Mouse (Mus musculus): Measurements from ENCODE around the gene Wfdc2. TPM values are rescaled to one million over a fixed set of nuclear protein-coding genes. Genes with fewer than 3 reads are reported as not detected.

Gene Wfdc2
- polyA plus RNA-seq, 1 experiment from 2014 or later, result 21.3 TPM

GRCm38 (mm10) chr2:164542132-164542531 is 20.1 kb upstream of the Wfdc2 start:
- WGBS, result 62% methylated on average over 5 of the region's 5 CpGs
- no peak overlapping the region for H3K27ac ChIP-seq (ENCODE audit: low read length)
- H3K9me3 ChIP-seq (replicated peaks; ENCODE audit: control insufficient read depth, low read length), result peaks cover 4% of the 10 kb centered on the region
- no peak for ATAC-seq (replicated peaks; ENCODE audit: extremely low read depth, insufficient read depth, low FRiP score)
- peaks cover 4% of the 10 kb centered on the region; the same call in 1 of the 2 replicates for H3K27me3 ChIP-seq (ENCODE audit: control insufficient read depth, insufficient read depth, low read length)
- H3K4me3 ChIP-seq (ENCODE audit: low read length), result no peak overlapping the region
- no peak overlapping the region for H3K4me2 ChIP-seq (ENCODE audit: low read depth, low read length)
- H3K9ac ChIP-seq (ENCODE audit: low read length), result no peak overlapping the region
- H3K4me1 ChIP-seq (ENCODE audit: control insufficient read depth, insufficient read depth, low read length), result no peaks in the 10 kb centered on the region
- no peaks in the 10 kb centered on the region; the same call in 1 of the 2 replicates for H3K36me3 ChIP-seq (ENCODE audit: control insufficient read depth, insufficient read depth)

GRCm38 (mm10) chr2:164542598-164542997 is 19.6 kb upstream of the Wfdc2 start:
- Histone ChIP-seq H3K4me3 (ENCODE audit: low read length) (no peak overlapping the region), H3K27ac (ENCODE audit: low read length) (no peak overlapping the region), H3K36me3 (ENCODE audit: control insufficient read depth, insufficient read depth) (no peaks in the 10 kb centered on the region; the same call in 1 of the 2 replicates), H3K27me3 (ENCODE audit: control insufficient read depth, insufficient read depth, low read length) (peaks cover 4% of the 10 kb centered on the region; the same call in 1 of the 2 replicates), H3K4me2 (ENCODE audit: low read depth, low read length) (no peak overlapping the region), H3K9me3 (replicated peaks; ENCODE audit: control insufficient read depth, low read length) (peaks cover 4% of the 10 kb centered on the region), H3K4me1 (ENCODE audit: control insufficient read depth, insufficient read depth, low read length) (no peaks in the 10 kb centered on the region), H3K9ac (ENCODE audit: low read length) (no peak overlapping the region)
- ATAC-seq (replicated peaks; ENCODE audit: extremely low read depth, insufficient read depth, low FRiP score), result no peak
- WGBS, result 82% methylated on average over 7 of the region's 7 CpGs

GRCm38 (mm10) chr2:164543745-164544144 is 18.5 kb upstream of the Wfdc2 start:
- Histone ChIP-seq H3K27me3 (ENCODE audit: control insufficient read depth, insufficient read depth, low read length) (peaks cover 2% of the 10 kb centered on the region; the same call in 1 of the 2 replicates), H3K4me2 (ENCODE audit: low read depth, low read length) (no peak overlapping the region), H3K36me3 (ENCODE audit: control insufficient read depth, insufficient read depth) (no peaks in the 10 kb centered on the region; the same call in 1 of the 2 replicates), H3K4me3 (ENCODE audit: low read length) (no peak overlapping the region), H3K9ac (ENCODE audit: low read length) (no peak overlapping the region), H3K27ac (ENCODE audit: low read length) (no peak overlapping the region), H3K9me3 (replicated peaks; ENCODE audit: control insufficient read depth, low read length) (peaks cover 4% of the 10 kb centered on the region), H3K4me1 (ENCODE audit: control insufficient read depth, insufficient read depth, low read length) (no peaks in the 10 kb centered on the region)
- 54% methylated on average over 2 of the region's 2 CpGs for WGBS
- ATAC-seq (replicated peaks; ENCODE audit: extremely low read depth, insufficient read depth, low FRiP score), result no peak

- H3K27me3 ChIP-seq (ENCODE audit: control insufficient read depth, insufficient read depth, low read length), result peaks cover 2% of the 10 kb centered on the region; the same call in 1 of the 2 replicates
- H3K36me3 ChIP-seq (ENCODE audit: control insufficient read depth, insufficient read depth), result no peaks in the 10 kb centered on the region; the same call in 1 of the 2 replicates
- no peak overlapping the region for H3K4me2 ChIP-seq (ENCODE audit: low read depth, low read length)
- no peak for ATAC-seq (replicated peaks; ENCODE audit: extremely low read depth, insufficient read depth, low FRiP score)
- no peaks in the 10 kb centered on the region for H3K4me1 ChIP-seq (ENCODE audit: control insufficient read depth, insufficient read depth, low read length)
- no peak overlapping the region for H3K27ac ChIP-seq (ENCODE audit: low read length)
- no peak overlapping the region for H3K4me3 ChIP-seq (ENCODE audit: low read length)
- peaks cover 4% of the 10 kb centered on the region for H3K9me3 ChIP-seq (replicated peaks; ENCODE audit: control insufficient read depth, low read length)
- 37% methylated on average over 5 of the region's 5 CpGs for WGBS
- H3K9ac ChIP-seq (ENCODE audit: low read length), result no peak overlapping the region
Measured at GRCm38 (mm10) chr2:164544454-164545097, 17.6 kb upstream of the Wfdc2 start.

- H3K36me3 ChIP-seq (ENCODE audit: control insufficient read depth, insufficient read depth), result no peaks in the 10 kb centered on the region
- no peak overlapping the region for H3K4me3 ChIP-seq (ENCODE audit: low read length)
- ATAC-seq (replicated peaks; ENCODE audit: extremely low read depth, insufficient read depth, low FRiP score), result no peak
- H3K9me3 ChIP-seq (replicated peaks; ENCODE audit: control insufficient read depth, low read length), result no peaks in the 10 kb centered on the region
- H3K4me2 ChIP-seq (ENCODE audit: low read depth, low read length), result no peak overlapping the region
- no peaks in the 10 kb centered on the region for H3K4me1 ChIP-seq (ENCODE audit: control insufficient read depth, insufficient read depth, low read length)
- no peak overlapping the region for H3K27ac ChIP-seq (ENCODE audit: low read length)
- peaks cover 10% of the 10 kb centered on the region for H3K27me3 ChIP-seq (ENCODE audit: control insufficient read depth, insufficient read depth, low read length)
- H3K9ac ChIP-seq (ENCODE audit: low read length), result no peak overlapping the region
- WGBS, result 33% methylated on average over 4 of the region's 4 CpGs
Measured at GRCm38 (mm10) chr2:164549338-164549737, 12.9 kb upstream of the Wfdc2 start.

GRCm38 (mm10) chr2:164549963-164550894 is 12.0 kb upstream of the Wfdc2 start:
- H3K4me2 ChIP-seq (ENCODE audit: low read depth, low read length), result no peak overlapping the region
- no peaks in the 10 kb centered on the region for H3K36me3 ChIP-seq (ENCODE audit: control insufficient read depth, insufficient read depth)
- no peak overlapping the region for H3K9ac ChIP-seq (ENCODE audit: low read length)
- no peaks in the 10 kb centered on the region for H3K4me1 ChIP-seq (ENCODE audit: control insufficient read depth, insufficient read depth, low read length)
- no peak overlapping the region for H3K27ac ChIP-seq (ENCODE audit: low read length)
- peaks cover 10% of the 10 kb centered on the region for H3K27me3 ChIP-seq (ENCODE audit: control insufficient read depth, insufficient read depth, low read length)
- H3K4me3 ChIP-seq (ENCODE audit: low read length), result no peak overlapping the region
- WGBS, result 24% methylated on average over 10 of the region's 10 CpGs
- no peaks in the 10 kb centered on the region for H3K9me3 ChIP-seq (replicated peaks; ENCODE audit: control insufficient read depth, low read length)
- no peak for ATAC-seq (replicated peaks; ENCODE audit: extremely low read depth, insufficient read depth, low FRiP score)

GRCm38 (mm10) chr2:164550895-164551269 is 11.3 kb upstream of the Wfdc2 start:
- no peak for ATAC-seq (replicated peaks; ENCODE audit: extremely low read depth, insufficient read depth, low FRiP score)
- Histone ChIP-seq H3K4me2 (ENCODE audit: low read depth, low read length) (no peak overlapping the region), H3K27me3 (ENCODE audit: control insufficient read depth, insufficient read depth, low read length) (peaks cover 10% of the 10 kb centered on the region), H3K4me3 (ENCODE audit: low read length) (no peak overlapping the region), H3K9me3 (replicated peaks; ENCODE audit: control insufficient read depth, low read length) (no peaks in the 10 kb centered on the region), H3K9ac (ENCODE audit: low read length) (no peak overlapping the region), H3K4me1 (ENCODE audit: control insufficient read depth, insufficient read depth, low read length) (no peaks in the 10 kb centered on the region), H3K27ac (ENCODE audit: low read length) (no peak overlapping the region), H3K36me3 (ENCODE audit: control insufficient read depth, insufficient read depth) (no peaks in the 10 kb centered on the region)
- 67% methylated on average over 2 of the region's 2 CpGs for WGBS

GRCm38 (mm10) chr2:164551502-164551901 is 10.7 kb upstream of the Wfdc2 start:
- no peak overlapping the region for H3K27ac ChIP-seq (ENCODE audit: low read length)
- no peak overlapping the region for H3K4me3 ChIP-seq (ENCODE audit: low read length)
- H3K4me2 ChIP-seq (ENCODE audit: low read depth, low read length), result no peak overlapping the region
- no peaks in the 10 kb centered on the region for H3K4me1 ChIP-seq (ENCODE audit: control insufficient read depth, insufficient read depth, low read length)
- 79% methylated on average over 9 of the region's 9 CpGs for WGBS
- H3K27me3 ChIP-seq (ENCODE audit: control insufficient read depth, insufficient read depth, low read length), result peaks cover 10% of the 10 kb centered on the region
- no peaks in the 10 kb centered on the region for H3K36me3 ChIP-seq (ENCODE audit: control insufficient read depth, insufficient read depth)
- H3K9me3 ChIP-seq (replicated peaks; ENCODE audit: control insufficient read depth, low read length), result no peaks in the 10 kb centered on the region
- no peak overlapping the region for H3K9ac ChIP-seq (ENCODE audit: low read length)
- no peak for ATAC-seq (replicated peaks; ENCODE audit: extremely low read depth, insufficient read depth, low FRiP score)

- no peaks in the 10 kb centered on the region for H3K9me3 ChIP-seq (replicated peaks; ENCODE audit: control insufficient read depth, low read length)
- H3K36me3 ChIP-seq (ENCODE audit: control insufficient read depth, insufficient read depth), result no peaks in the 10 kb centered on the region
- no peak for ATAC-seq (replicated peaks; ENCODE audit: extremely low read depth, insufficient read depth, low FRiP score)
- peaks cover 3% of the 10 kb centered on the region for H3K4me1 ChIP-seq (ENCODE audit: control insufficient read depth, insufficient read depth, low read length)
- H3K4me3 ChIP-seq (ENCODE audit: low read length), result no peak overlapping the region
- no peak overlapping the region for H3K9ac ChIP-seq (ENCODE audit: low read length)
- WGBS, result 73% methylated on average over 8 of the region's 8 CpGs
- no peak overlapping the region for H3K27ac ChIP-seq (ENCODE audit: low read length)
- H3K27me3 ChIP-seq (ENCODE audit: control insufficient read depth, insufficient read depth, low read length), result peaks cover 15% of the 10 kb centered on the region
- H3K4me2 ChIP-seq (ENCODE audit: low read depth, low read length), result no peak overlapping the region
Measured at GRCm38 (mm10) chr2:164558426-164558825, 3.8 kb upstream of the Wfdc2 start.
